Mouse (Mus musculus): ENCODE results near the gene Cebpb. TPM values are rescaled to one million over a fixed set of nuclear protein-coding genes. Genes with fewer than 3 reads are reported as not detected.

The Cebpb gene
- polyA plus RNA-seq, 1 experiment, result not detected

GRCm38 (mm10) chr2:167706183-167706939, 17.6 kb downstream of the Cebpb start:
- H3K4me1 ChIP-seq (ENCODE audit: control insufficient read depth, insufficient read depth, low read length), result peaks cover 13% of the 10 kb centered on the region
- TF ChIP-seq CTCF (IDR thresholded peaks at IDR 0.05; ENCODE audit: insufficient read depth, low read depth, low read length) (no peak), POLR2A (IDR thresholded peaks at IDR 0.05; ENCODE audit: insufficient read depth, low read depth, low read length) (no peak)
- H3K4me3 ChIP-seq (ENCODE audit: insufficient read depth, low read depth, low read length), result no peak overlapping the region
- 87% methylated on average over 11 of the region's 11 CpGs for WGBS
- H3K27ac ChIP-seq (ENCODE audit: insufficient read depth, low read depth, low read length), result no peak overlapping the region

- TF ChIP-seq CTCF (IDR thresholded peaks at IDR 0.05; ENCODE audit: insufficient read depth, low read depth, low read length) (no peak), POLR2A (IDR thresholded peaks at IDR 0.05; ENCODE audit: insufficient read depth, low read depth, low read length) (no peak)
- Histone ChIP-seq H3K4me1 (ENCODE audit: control insufficient read depth, insufficient read depth, low read length) (peaks cover 8% of the 10 kb centered on the region), H3K4me3 (ENCODE audit: insufficient read depth, low read depth, low read length) (no peak overlapping the region), H3K27ac (ENCODE audit: insufficient read depth, low read depth, low read length) (no peak overlapping the region)
- 68% methylated on average over 15 of the region's 15 CpGs for WGBS
Observed at GRCm38 (mm10) chr2:167708373-167708772, 19.7 kb downstream of the Cebpb start.

GRCm38 (mm10) chr2:167709969-167710368, 21.3 kb downstream of the Cebpb start:
- Histone ChIP-seq H3K4me3 (ENCODE audit: insufficient read depth, low read depth, low read length) (no peak overlapping the region), H3K4me1 (ENCODE audit: control insufficient read depth, insufficient read depth, low read length) (peaks cover 19% of the 10 kb centered on the region), H3K27ac (ENCODE audit: insufficient read depth, low read depth, low read length) (no peak overlapping the region)
- WGBS, result 81% methylated on average over 6 of the region's 6 CpGs
- TF ChIP-seq CTCF (IDR thresholded peaks at IDR 0.05; ENCODE audit: insufficient read depth, low read depth, low read length) (no peak), POLR2A (IDR thresholded peaks at IDR 0.05; ENCODE audit: insufficient read depth, low read depth, low read length) (no peak)

DNA sequence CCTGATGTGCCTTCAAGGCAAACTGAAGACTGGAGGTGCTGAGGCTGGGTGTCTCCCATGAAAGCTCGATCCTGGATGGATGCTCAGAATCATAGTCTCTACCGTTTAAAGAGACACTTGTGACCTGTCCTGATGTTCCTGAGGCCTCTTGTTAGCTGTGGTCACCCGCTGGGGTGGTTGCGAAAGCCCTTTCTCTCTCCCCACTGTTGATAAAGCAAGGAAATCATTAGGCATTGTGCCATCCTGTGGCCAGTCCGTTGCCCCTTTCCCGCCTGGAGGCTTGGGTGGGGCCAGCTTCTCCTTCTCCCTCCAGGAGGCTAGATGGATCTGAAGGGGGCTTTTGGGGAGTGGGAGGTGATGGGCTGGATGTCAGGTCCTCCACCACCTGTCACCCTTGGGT, 21.9 kb downstream of the Cebpb start:
- Histone ChIP-seq H3K27ac (ENCODE audit: insufficient read depth, low read depth, low read length) (no peak overlapping the region), H3K4me1 (ENCODE audit: control insufficient read depth, insufficient read depth, low read length) (peaks cover 24% of the 10 kb centered on the region), H3K4me3 (ENCODE audit: insufficient read depth, low read depth, low read length) (no peak overlapping the region)
- WGBS, result 68% methylated on average over 6 of the region's 6 CpGs
- no peak for TF ChIP-seq CTCF (IDR thresholded peaks at IDR 0.05; ENCODE audit: insufficient read depth, low read depth, low read length)
- TF ChIP-seq POLR2A (IDR thresholded peaks at IDR 0.05; ENCODE audit: insufficient read depth, low read depth, low read length), result no peak

DNA sequence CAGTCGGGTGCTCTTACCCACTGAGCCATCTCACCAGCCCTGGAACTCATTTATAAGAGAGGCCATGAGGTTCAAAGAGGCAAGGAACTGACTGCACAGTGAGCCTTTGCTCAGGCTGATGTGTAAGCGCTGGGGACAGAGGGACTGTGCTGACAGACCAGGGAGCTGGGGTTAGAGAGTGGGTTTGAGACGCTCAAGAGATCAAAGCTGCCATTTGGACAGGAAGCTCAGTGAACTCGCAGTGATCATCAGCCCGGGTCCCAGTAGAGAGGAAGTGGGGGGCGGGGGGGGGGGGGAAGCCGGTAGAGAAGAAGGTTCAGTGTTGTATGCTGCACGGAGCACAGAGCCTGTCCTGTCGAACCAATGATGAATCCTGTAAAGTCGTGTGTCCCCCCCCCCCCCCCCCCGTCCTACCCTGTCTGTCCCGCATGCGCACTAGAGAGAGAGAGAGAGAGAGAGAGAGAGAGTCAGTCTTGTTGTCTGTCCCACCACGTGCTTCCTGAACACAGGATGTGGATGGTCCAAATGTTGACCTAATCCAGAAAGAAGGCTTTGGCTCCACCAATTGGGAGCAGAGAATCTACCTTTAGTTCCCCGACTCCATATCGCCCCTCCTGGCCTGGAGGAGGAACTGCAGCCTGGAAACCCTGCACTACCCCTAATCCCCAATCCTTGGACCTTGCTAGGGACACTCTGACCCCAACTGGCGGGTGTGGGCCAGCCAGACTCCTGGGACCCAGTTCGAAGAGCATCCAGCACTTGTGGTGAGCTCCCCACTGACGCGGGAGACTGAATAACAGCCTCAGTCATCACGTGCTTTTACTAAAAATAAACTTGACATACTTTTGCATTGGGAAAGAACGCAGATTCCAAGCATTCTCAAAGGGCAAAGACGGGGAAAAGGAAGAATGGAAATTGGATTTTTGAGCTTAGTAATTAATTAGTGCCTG, 24.4 kb downstream of the Cebpb start:
- TF ChIP-seq CTCF (IDR thresholded peaks at IDR 0.05; ENCODE audit: insufficient read depth, low read depth, low read length) (peak; percentile 33; the same call in 1 of the 2 replicates), POLR2A (IDR thresholded peaks at IDR 0.05; ENCODE audit: insufficient read depth, low read depth, low read length) (no peak)
- 61% methylated on average over 22 of the region's 23 CpGs for WGBS
- no peak overlapping the region for H3K4me3 ChIP-seq (ENCODE audit: insufficient read depth, low read depth, low read length)

GRCm38 (mm10) chr2:167714298-167714697, 25.6 kb downstream of the Cebpb start:
- 90% methylated on average over 6 of the region's 6 CpGs for WGBS
- no peak for TF ChIP-seq POLR2A (IDR thresholded peaks at IDR 0.05; ENCODE audit: insufficient read depth, low read depth, low read length)
- TF ChIP-seq CTCF (IDR thresholded peaks at IDR 0.05; ENCODE audit: insufficient read depth, low read depth, low read length), result no peak

More for the DNA sequence above, 24.4 kb downstream of the Cebpb start:
- no peak overlapping the region; the same call in 1 of the 2 replicates for H3K27ac ChIP-seq (ENCODE audit: insufficient read depth, low read depth, low read length)
- H3K4me1 ChIP-seq (ENCODE audit: control insufficient read depth, insufficient read depth, low read length), result peaks cover 24% of the 10 kb centered on the region

DNA sequence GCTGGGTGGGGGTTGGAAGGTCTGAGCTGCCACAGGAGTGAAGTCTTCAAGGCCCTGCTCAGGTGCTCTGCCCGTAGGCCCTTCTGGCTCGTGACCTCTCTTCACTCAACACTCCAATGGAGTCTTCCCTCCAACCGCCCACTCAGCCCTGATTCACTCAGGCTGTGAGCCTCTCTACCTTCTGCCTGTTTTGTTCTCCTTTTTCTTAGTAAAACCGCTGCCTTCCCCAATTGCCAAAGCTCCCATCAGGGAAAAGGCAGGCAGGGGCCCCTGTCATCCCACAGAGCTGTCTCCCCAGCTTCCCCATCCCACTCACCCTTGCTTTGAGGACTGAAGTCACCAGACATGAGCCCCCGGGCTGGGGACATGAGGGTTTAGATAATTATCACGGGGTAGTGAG, 26.3 kb downstream of the Cebpb start:
- TF ChIP-seq POLR2A (IDR thresholded peaks at IDR 0.05; ENCODE audit: insufficient read depth, low read depth, low read length), result no peak
- TF ChIP-seq CTCF (IDR thresholded peaks at IDR 0.05; ENCODE audit: insufficient read depth, low read depth, low read length), result no peak
- H3K27ac ChIP-seq (ENCODE audit: insufficient read depth, low read depth, low read length), result no peak overlapping the region
- 48% methylated on average over 6 of the region's 6 CpGs for WGBS
- peaks cover 18% of the 10 kb centered on the region for H3K4me1 ChIP-seq (ENCODE audit: control insufficient read depth, insufficient read depth, low read length)
- no peak overlapping the region for H3K4me3 ChIP-seq (ENCODE audit: insufficient read depth, low read depth, low read length)

More at GRCm38 (mm10) chr2:167714298-167714697, 25.6 kb downstream of the Cebpb start:
- peaks cover 18% of the 10 kb centered on the region for H3K4me1 ChIP-seq (ENCODE audit: control insufficient read depth, insufficient read depth, low read length)
- H3K27ac ChIP-seq (ENCODE audit: insufficient read depth, low read depth, low read length), result no peak overlapping the region
- H3K4me3 ChIP-seq (ENCODE audit: insufficient read depth, low read depth, low read length), result no peak overlapping the region

GRCm38 (mm10) chr2:167717208-167717607, 28.5 kb downstream of the Cebpb start:
- H3K4me1 ChIP-seq (ENCODE audit: control insufficient read depth, insufficient read depth, low read length), result peaks cover 18% of the 10 kb centered on the region
- WGBS, result 93% methylated on average over 1 of the region's 1 CpGs
- TF ChIP-seq POLR2A (IDR thresholded peaks at IDR 0.05; ENCODE audit: insufficient read depth, low read depth, low read length), result no peak
- no peak for TF ChIP-seq CTCF (IDR thresholded peaks at IDR 0.05; ENCODE audit: insufficient read depth, low read depth, low read length)
- no peak overlapping the region for H3K27ac ChIP-seq (ENCODE audit: insufficient read depth, low read depth, low read length)
- no peak overlapping the region for H3K4me3 ChIP-seq (ENCODE audit: insufficient read depth, low read depth, low read length)

DNA sequence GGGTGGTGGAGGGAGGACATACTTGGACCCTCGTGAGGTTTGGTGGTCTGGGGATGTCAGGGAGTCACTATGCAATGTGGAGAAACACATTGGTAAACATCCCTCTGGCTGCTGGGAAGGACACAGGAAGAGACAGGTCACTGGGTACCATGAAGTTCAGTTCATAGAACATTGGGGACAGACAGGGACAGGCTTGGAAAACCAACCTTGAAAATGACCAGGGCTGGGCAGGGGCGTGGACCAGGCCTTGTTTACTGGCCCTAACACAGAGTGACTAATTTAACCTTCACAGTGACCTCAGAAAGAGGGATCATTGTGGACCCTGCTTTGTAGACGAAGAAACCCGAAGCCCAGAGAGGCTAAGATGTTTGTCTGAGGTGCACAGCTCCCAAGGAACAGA, 30.8 kb downstream of the Cebpb start:
- H3K27ac ChIP-seq (ENCODE audit: insufficient read depth, low read depth, low read length), result no peak overlapping the region
- peaks cover 9% of the 10 kb centered on the region for H3K4me1 ChIP-seq (ENCODE audit: control insufficient read depth, insufficient read depth, low read length)
- no peak for TF ChIP-seq POLR2A (IDR thresholded peaks at IDR 0.05; ENCODE audit: insufficient read depth, low read depth, low read length)
- no peak for TF ChIP-seq CTCF (IDR thresholded peaks at IDR 0.05; ENCODE audit: insufficient read depth, low read depth, low read length)
- H3K4me3 ChIP-seq (ENCODE audit: insufficient read depth, low read depth, low read length), result no peak overlapping the region
- 95% methylated on average over 4 of the region's 4 CpGs for WGBS

Data from olfactory bulb, adult 2 months (tissue).